Mouse (Mus musculus): ENCODE data around the gene Armc8.

Armc8 gene

GRCm38 (mm10) chr9:99492634-99493200 lies 76.0 kb downstream of the Armc8 start:
- DNase-seq, result no peak

GRCm38 (mm10) chr9:99491050-99491449 lies 77.6 kb downstream of the Armc8 start:
- DNase-seq, result no peak

- no peak for DNase-seq
Observed at GRCm38 (mm10) chr9:99487841-99488240, 80.9 kb downstream of the Armc8 start.

DNA sequence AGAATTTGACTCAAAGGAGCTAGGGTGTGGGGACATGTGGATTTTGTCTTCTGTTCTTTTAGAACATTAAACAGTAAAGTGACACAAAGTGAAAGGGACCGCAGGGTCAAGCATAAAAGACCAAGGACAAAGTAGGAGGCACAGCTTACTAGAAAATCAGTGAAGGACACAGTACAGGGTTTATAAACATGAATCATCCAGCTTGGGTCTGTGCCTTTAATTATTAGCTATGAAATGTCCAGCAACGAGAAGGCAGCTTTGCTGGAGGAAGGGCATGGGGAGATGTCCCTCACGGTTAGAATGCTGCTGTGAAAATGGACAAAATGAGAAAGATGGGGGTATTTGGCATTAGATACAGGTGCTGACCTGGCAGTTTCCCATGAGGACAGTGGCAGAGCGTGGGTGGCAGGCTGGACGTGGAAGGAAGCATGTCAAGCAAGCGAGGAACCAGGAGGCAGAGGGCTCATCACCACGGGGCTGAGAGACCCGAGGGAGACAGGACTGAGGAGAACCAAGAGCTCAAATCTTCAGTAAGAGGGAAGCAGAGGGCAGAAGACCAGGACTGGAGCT lies 81.5 kb downstream of the Armc8 start:
- DNase-seq, result no peak

GRCm38 (mm10) chr9:99485144-99485543 lies 83.6 kb downstream of the Armc8 start:
- DNase-seq, result no peak

DNA sequence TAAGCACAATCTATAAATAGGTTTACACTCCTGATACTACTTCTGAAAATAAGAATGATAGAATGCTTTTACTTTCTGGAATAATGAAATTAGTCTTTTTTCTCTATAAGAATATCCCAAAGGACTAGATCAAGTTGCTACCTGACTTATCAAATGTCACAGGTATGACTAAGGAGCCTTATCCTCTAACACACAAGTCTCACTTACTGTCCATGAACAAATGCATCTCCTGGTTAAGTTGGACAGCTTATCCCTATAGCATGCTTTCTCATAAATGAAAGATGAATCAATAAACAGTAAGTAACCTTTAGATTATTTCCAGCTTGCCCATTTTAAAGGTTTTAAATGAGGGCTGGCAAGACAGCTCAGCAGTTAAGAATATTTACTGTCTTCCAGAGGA lies 84.1 kb downstream of the Armc8 start:
- DNase-seq, result no peak

DNA sequence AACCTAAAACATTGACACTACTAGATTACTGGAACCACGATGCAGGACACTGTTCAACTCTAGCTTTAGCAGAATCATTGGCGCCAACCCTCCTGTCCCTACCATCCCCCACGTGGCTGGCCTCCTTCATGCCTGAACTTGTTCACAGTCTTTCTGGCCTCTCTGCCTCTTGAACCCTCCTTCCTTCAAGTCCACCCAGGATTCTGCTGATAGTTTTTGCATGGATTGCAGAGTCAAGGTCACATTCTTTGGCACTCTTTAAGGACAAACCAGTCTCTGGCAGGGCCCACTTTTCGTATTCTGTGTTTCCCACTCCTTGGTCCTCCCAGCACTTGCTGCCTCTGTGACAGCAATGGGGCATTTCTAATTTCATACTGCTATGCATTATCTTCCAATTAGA lies 85.5 kb downstream of the Armc8 start:
- no peak for DNase-seq

DNA sequence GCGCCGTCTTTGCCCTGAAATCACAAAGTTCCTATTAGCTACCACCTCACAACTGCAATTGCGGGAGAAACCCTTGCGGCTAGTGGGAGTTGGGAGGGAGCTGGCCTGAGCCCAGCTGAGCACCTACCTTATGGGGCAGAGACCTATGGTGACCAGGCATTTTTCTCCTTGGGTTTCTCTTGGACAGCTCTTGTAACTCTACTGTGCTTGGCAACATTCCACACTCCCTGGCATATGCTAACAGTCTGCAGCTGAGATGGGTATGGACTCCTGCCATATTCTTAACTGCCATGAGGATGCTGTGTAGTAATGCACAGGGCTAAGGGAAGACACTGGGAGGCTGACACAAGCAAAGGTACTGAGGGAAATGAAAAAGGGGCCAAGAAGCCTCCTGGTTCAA lies 87.9 kb downstream of the Armc8 start:
- DNase-seq, result peak; percentile 79

GRCm38 (mm10) chr9:99479181-99479711 lies 89.5 kb downstream of the Armc8 start:
- peak; percentile 30 for DNase-seq

DNA sequence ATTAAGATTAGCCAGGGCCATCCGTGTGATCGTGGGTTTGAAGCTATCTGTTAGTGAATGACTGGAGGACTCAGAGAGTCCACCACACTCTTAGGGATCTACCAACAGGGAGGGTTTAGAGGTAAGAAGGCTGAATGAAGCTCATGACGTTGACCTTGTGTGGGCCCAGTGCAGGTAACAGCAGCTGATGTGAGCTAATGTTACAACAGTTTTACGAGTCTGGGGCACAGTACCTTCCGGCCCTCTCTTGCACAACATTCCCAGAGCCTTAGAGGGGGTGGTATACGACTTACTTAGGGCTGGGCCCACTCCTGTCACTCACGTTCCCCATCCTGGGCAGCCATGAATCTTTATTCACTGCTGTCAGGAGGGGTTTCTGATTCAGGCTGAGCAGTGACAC lies 97.4 kb downstream of the Armc8 start:
- no peak for DNase-seq

GRCm38 (mm10) chr9:99470347-99471092 lies 98.2 kb downstream of the Armc8 start:
- no peak for DNase-seq

DNA sequence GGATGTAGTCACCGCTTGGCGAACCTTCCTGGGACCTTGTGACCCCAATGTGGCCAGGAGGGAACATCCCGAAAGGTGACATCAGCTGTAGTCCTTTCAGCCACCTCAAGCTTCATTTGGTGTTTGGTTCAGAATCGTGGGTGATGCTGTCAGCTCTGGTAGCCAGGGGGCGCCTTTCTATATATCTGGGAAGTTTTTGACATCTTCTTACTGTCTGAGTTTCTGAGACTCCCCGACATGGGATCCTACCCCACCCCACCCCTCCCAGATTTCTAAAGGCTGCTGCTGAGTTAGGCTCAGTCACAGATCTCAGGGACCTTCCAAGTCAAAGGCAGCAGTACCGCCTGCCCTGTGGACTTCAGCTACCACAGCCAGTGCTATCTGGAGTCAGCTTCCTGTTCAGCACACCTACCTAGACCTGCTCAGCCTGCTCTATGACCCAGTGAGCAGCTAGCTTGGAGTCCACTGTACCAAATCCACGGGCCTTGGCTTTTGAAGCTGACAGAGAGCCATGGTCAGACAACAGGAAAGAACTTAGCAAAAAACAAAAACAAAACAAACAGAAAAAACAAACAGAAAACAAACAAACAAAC lies 98.9 kb downstream of the Armc8 start:
- DNase-seq, result no peak

GRCm38 (mm10) chr9:99468572-99468971 lies 100.1 kb downstream of the Armc8 start:
- DNase-seq, result no peak

GRCm38 (mm10) chr9:99464876-99465275 lies 103.8 kb downstream of the Armc8 start:
- no peak for DNase-seq

DNA sequence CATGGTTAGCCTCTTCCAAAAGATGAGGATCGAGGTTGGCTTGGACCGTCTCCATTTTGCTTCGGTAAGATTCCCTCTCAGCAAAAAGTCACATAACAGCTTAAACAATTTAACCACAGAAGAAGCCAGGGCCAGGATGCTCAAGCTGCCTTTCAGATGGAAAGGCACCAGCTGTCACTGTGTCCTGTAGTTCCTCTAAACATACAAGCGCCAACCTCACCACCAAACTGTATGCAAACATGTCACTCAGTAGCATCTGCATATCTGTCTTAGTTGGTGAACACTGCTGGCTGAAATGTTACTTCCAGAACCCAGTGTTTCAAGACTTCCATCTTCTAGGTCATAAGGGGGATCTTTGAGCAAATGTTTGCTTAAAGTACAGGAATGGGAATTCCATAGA lies 109.0 kb downstream of the Armc8 start:
- DNase-seq, result no peak

- DNase-seq, result peak; percentile 68
Observed at GRCm38 (mm10) chr9:99458529-99459208, 110.0 kb downstream of the Armc8 start.

GRCm38 (mm10) chr9:99454211-99454610 lies 114.5 kb downstream of the Armc8 start:
- DNase-seq, result no peak

- no peak for DNase-seq
Observed at GRCm38 (mm10) chr9:99451161-99451560, 117.5 kb downstream of the Armc8 start, which contains the start of gene Nme9. TSS of gene Nme9 (plus strand) at chr9:99451475.

DNA sequence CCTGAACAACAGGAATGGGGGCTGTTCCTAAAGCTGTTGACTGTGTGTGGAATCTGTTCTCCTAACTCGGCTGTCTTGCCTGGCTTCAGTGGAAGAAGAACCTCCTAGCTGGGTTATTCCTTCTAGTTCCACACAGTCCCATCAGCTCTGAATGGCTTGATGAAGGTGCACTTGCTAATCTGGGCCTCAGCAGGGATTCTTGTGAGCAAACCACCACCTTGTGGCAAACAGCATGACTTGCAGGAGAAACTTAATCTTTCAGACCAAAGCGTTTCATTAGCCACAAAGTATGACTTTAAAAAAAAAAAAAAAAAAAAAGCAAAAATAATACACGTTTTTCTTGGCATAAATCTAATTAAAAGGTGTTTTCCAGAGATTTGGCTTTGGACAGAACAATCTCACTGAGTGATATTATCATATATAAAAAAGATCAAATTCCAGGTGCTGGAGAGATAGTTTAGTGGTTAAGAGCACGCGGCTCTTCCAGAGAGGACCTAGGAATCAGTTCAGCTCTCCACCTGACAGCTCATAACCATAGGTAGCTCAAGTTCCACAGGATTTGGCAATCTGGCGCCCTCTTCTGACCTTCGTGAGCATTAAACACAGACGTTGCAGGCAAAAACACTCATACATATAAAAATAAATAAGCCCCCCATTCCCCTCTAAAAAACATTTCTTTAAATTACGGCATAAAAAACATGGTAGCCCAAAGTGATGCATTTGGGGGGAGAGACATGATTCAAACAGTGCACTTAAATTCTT lies 118.6 kb downstream of the Armc8 start:
- DNase-seq, result no peak

DNA sequence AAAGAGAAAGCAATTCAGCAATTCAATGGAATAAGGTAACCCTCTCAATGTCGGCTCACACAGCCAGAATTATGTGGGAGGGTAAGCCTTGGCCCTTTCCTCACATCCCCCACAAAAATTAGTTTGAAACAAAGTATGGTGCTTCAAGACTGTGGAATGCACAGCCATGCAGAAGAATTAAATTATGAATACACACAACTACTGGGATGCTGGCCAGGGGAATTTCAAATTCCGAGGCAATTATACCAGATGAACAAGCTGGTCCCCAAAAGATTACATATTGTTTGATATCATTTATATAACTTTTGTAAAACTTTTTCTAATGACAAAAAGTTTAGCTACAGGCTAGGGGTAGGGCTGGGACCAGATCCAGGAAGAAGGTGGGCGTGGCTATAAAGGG lies 121.4 kb downstream of the Armc8 start:
- no peak for DNase-seq

DNA sequence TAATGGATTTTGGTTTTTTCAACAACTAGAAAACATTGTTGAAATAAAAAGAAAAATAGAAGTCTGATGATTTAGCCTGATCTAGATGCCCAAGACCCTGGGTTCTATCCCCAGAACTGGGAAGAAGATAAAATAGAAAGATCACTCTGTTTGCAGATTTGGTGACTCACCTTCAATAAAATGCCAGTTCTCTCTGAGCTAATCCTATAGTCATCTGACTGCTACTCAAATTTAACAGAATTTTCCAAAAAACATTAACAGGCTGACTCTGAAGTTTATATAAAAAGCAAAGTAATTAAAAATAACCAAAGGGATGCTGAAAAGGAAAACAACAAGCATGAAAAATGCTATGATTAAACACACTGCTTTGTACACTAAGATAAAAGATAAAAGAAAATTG lies 122.4 kb downstream of the Armc8 start:
- DNase-seq, result no peak

DNA sequence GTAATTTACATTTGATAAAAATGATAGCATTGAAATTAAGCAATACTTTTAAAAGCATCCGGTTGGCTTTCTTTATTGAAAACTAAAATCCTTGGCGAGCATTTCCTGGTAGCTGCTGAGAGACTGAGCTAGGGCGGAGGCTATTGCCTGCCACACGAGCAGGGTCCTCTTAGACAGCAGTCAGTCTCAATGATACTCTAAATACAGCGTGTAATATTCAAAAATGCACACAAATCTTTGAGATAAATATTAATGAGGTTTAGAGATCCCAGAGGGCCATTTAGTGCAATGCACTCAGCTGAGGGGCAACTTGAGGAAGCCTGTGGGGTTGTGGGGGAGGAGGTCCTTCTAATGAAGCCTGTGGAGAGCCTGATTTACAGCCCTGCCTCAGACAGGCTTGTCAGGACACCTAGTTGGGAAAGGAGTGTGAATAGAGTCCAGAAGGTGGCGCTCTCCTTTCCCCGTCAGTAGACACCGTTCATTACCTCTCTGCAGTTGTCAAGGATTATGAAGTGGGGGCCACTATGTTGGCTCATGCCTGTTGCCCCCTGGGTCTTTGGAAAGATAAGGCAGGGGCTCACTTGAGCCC lies 124.0 kb downstream of the Armc8 start:
- no peak for DNase-seq

Measured in cerebellum, adult 9-10 months (tissue).